Mouse (Mus musculus) limb, embryonic 14.5 days (tissue): ENCODE data around the gene Rfx3. TPM values are rescaled to one million over a fixed set of nuclear protein-coding genes. Genes with fewer than 3 reads are reported as not detected.

ENCODE experiments used
- ATAC-seq: fragments of 200-750 bp; cut with Nextera tagmentation; 2 replicates; pipeline ENCODE4 v1.8.0; 2017; ENCODE audit warnings: low read depth, moderate number of reproducible peaks, moderate TSS enrichment; ENCODE audit not compliant: low FRiP score
- DNase-seq: peaks from one replicate; pipeline ENCODE4 v3.0.0-alpha.2; 2015; ENCODE audit warnings: low spot score
- H3K27ac ChIP-seq: fragments of 300-500 bp; sonication (generic); replicated peaks from 2 replicates; pipeline ENCODE4 v1.5.1; 2014; ENCODE audit warnings: low read depth, mild to moderate bottlenecking, low read length, moderate library complexity, mixed read lengths
- H3K27me3 ChIP-seq: fragments of 300-500 bp; sonication (generic); 2 replicates; pipeline ENCODE4 v1.6.1; 2014; ENCODE audit warnings: low read length, mixed read lengths; ENCODE audit not compliant: control insufficient read depth, insufficient read depth
- H3K36me3 ChIP-seq: fragments of 300-500 bp; sonication (generic); 2 replicates; pipeline ENCODE4 v1.6.1; 2014; ENCODE audit warnings: mild to moderate bottlenecking, low read length, moderate library complexity, mixed read lengths; ENCODE audit not compliant: control insufficient read depth, insufficient read depth
- H3K4me1 ChIP-seq: fragments of 300-500 bp; sonication (generic); 2 replicates; pipeline ENCODE4 v1.6.1; 2014; ENCODE audit warnings: antibody characterized with exemption, low read length, mixed read lengths; ENCODE audit not compliant: control insufficient read depth, insufficient read depth
- H3K4me2 ChIP-seq: fragments of 300-500 bp; sonication (generic); replicated peaks from 2 replicates; pipeline ENCODE4 v1.6.1; 2014; ENCODE audit warnings: low read depth, mild to moderate bottlenecking, low read length, moderate library complexity; ENCODE audit not compliant: severe bottlenecking
- H3K4me3 ChIP-seq: fragments of 300-500 bp; sonication (generic); replicated peaks from 2 replicates; pipeline ENCODE4 v1.5.1; 2014; ENCODE audit warnings: low read length
- H3K9ac ChIP-seq: fragments of 300-500 bp; sonication (generic); 2 replicates; pipeline ENCODE4 v1.6.1; 2014; ENCODE audit warnings: mild to moderate bottlenecking, low read depth, low read length, moderate library complexity; ENCODE audit not compliant: severe bottlenecking
- H3K9me3 ChIP-seq: fragments of 300-500 bp; sonication (generic); 2 replicates; pipeline ENCODE4 v1.6.1; 2016; ENCODE audit warnings: low read length; ENCODE audit not compliant: control insufficient read depth
- POLR2A ChIP-seq: fragments of 200-500 bp; IDR thresholded peaks from 2 replicates; pipeline ENCODE4 v1.8.0; 2012; ENCODE audit warnings: inconsistent platforms, mild to moderate bottlenecking, moderate library complexity, borderline replicate concordance; ENCODE audit not compliant: insufficient read depth, insufficient read length; ENCODE audit errors: extremely low read depth
- WGBS: fragments of 180-500 bp; shearing (Covaris S2); extraction: QIAGEN DNeasy Blood & Tissue Kit; methylation state at CpG from one replicate; pipeline ENCODE4 v1.1.7; 2014; 5-methylcytosine and 5-hydroxymethylcytosine counted together
- polyA plus RNA-seq, 2 experiments: library from polyadenylated mRNA; depleted of rRNA in 1 of 2; stranded (reverse) in 1 of 2; unstranded in 1 of 2; fragments of >200 nt; fragmentation: Nextera tagmentation in 1 of 2; extraction: Ambion mirVana in 1 of 2; gene quantifications; 2 replicates each; pipeline versions ENCODE4 v1.2.1 to v1.2.3; 2012 to 2014

Rfx3 gene
- polyA plus RNA-seq, 2 experiments: 5.7 to 9.6 TPM

GRCm38 (mm10) chr19:27884520-27884919 is 126.4 kb downstream of the Rfx3 start:
- Histone ChIP-seq H3K4me1 (no peaks in the 10 kb centered on the region), H3K4me3 (no peak overlapping the region), H3K27me3 (no peaks in the 10 kb centered on the region), H3K9me3 (no peaks in the 10 kb centered on the region), H3K9ac (no peak overlapping the region), H3K36me3 (no peaks in the 10 kb centered on the region), H3K4me2 (no peak overlapping the region), H3K27ac (no peak overlapping the region)
- no peak for ATAC-seq
- no peak for TF ChIP-seq POLR2A
- no peak for DNase-seq
- WGBS: 95% methylated on average over 3 of the region's 3 CpGs

- H3K27ac ChIP-seq: no peak overlapping the region
- no peaks in the 10 kb centered on the region for H3K27me3 ChIP-seq
- no peak overlapping the region for H3K4me3 ChIP-seq
- no peaks in the 10 kb centered on the region for H3K9me3 ChIP-seq
- 85% methylated on average over 2 of the region's 2 CpGs for WGBS
- H3K4me2 ChIP-seq: no peak overlapping the region
- ATAC-seq: no peak
- H3K4me1 ChIP-seq: no peaks in the 10 kb centered on the region
- TF ChIP-seq POLR2A: no peak
- no peak overlapping the region for H3K9ac ChIP-seq
- no peak for DNase-seq
- no peaks in the 10 kb centered on the region for H3K36me3 ChIP-seq
These were observed 133.5 kb downstream of the Rfx3 start for GRCm38 (mm10) chr19:27877429-27877828.

GRCm38 (mm10) chr19:27870794-27871193 is 140.2 kb downstream of the Rfx3 start:
- Histone ChIP-seq H3K9ac (no peak overlapping the region), H3K27ac (no peak overlapping the region), H3K36me3 (no peaks in the 10 kb centered on the region), H3K9me3 (no peaks in the 10 kb centered on the region), H3K27me3 (no peaks in the 10 kb centered on the region), H3K4me2 (no peak overlapping the region), H3K4me3 (no peak overlapping the region), H3K4me1 (no peaks in the 10 kb centered on the region)
- ATAC-seq: no peak
- WGBS: 87% methylated on average over 3 of the region's 3 CpGs
- no peak for DNase-seq
- no peak for TF ChIP-seq POLR2A

GRCm38 (mm10) chr19:27859641-27860040 is 151.3 kb downstream of the Rfx3 start:
- no peak for ATAC-seq
- Histone ChIP-seq H3K4me2 (no peak overlapping the region), H3K4me1 (no peaks in the 10 kb centered on the region), H3K36me3 (no peaks in the 10 kb centered on the region), H3K27ac (no peak overlapping the region), H3K9me3 (no peaks in the 10 kb centered on the region), H3K9ac (no peak overlapping the region), H3K4me3 (no peak overlapping the region), H3K27me3 (no peaks in the 10 kb centered on the region)
- TF ChIP-seq POLR2A: no peak
- DNase-seq: no peak

GRCm38 (mm10) chr19:27848946-27849345 is 162.0 kb downstream of the Rfx3 start:
- TF ChIP-seq POLR2A: no peak

GRCm38 (mm10) chr19:27847055-27847454 is 163.9 kb downstream of the Rfx3 start:
- peaks cover 4% of the 10 kb centered on the region; the same call in 1 of the 2 replicates for H3K36me3 ChIP-seq
- H3K9ac ChIP-seq: no peak overlapping the region
- no peak for TF ChIP-seq POLR2A
- ATAC-seq (no peak), DNase-seq (no peak)
- WGBS: 80% methylated on average over 4 of the region's 4 CpGs
- no peaks in the 10 kb centered on the region for H3K9me3 ChIP-seq
- no peaks in the 10 kb centered on the region for H3K27me3 ChIP-seq
- no peaks in the 10 kb centered on the region for H3K4me1 ChIP-seq
- H3K4me3 ChIP-seq: no peak overlapping the region
- no peak overlapping the region for H3K27ac ChIP-seq
- no peak overlapping the region for H3K4me2 ChIP-seq

More at GRCm38 (mm10) chr19:27848946-27849345, 162.0 kb downstream of the Rfx3 start:
- 84% methylated on average over 1 of the region's 1 CpGs for WGBS
- H3K9ac ChIP-seq: no peak overlapping the region
- peaks cover 4% of the 10 kb centered on the region; the same call in 1 of the 2 replicates for H3K36me3 ChIP-seq
- H3K27me3 ChIP-seq: no peaks in the 10 kb centered on the region
- H3K27ac ChIP-seq: no peak overlapping the region
- no peaks in the 10 kb centered on the region for H3K4me1 ChIP-seq
- ATAC-seq (no peak), DNase-seq (no peak)
- no peak overlapping the region for H3K4me3 ChIP-seq
- H3K4me2 ChIP-seq: no peak overlapping the region
- no peaks in the 10 kb centered on the region for H3K9me3 ChIP-seq
